ENCODE assay signal across 9 mouse cellular contexts in the genomic region with DNA sequence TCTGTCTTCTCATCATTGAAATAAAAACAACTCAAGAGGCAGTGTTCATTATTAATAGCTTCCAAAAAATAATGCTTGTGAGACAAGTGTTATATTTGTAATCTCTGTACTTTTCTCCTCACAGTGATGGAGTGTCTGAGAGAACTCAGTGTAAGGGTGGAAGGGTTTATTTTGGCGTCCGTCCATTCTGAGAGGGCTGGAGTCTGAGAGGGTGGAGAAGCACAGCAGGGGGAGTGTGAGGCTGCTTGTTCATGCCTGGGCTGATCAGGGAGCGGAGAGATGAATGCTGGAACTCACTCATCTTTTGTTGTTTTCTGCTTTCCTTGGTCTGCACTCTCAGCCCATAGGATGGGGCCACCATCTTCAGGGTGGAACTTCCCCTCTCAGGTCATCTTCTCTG. TPM values are rescaled to one million over a fixed set of nuclear protein-coding genes. Genes with fewer than 3 reads are reported as not detected.
DNase-seq lines count a peak whose midpoint lies in the region; ATAC-seq and TF ChIP-seq lines count a peak whose summit lies in the region.
"Had no signal": no experiment of that assay in that cellular context is flagged by ENCODE, and none has a peak within 500 bp of the region (broad histone marks: within the 10 kb centered on the region; RNA-seq: fewer than 3 reads in every experiment).

No protein-coding gene starts in this region.

- 0 out of 2 replicates have a peak, but pooled peaks cover 4% of the 10 kb centered on the region for H3K4me1 ChIP-seq in forebrain, postnatal 0 days (ENCODE audit: insufficient read depth)
- H3K4me1 ChIP-seq in hindbrain, embryonic 16.5 days (ENCODE audit: control insufficient read depth, insufficient read depth, low read depth, low read length), result no peaks in the 10 kb centered on the region; the same call in 1 of the 2 replicates
- H3K4me1 ChIP-seq in midbrain, embryonic 15.5 days, result 0 out of 2 replicates have a peak, but pooled peaks cover 2% of the 10 kb centered on the region
- H3K4me1 ChIP-seq in thymus, adult 2 months (replicated peaks; ENCODE audit: control insufficient read depth, insufficient read depth, low read length), result peaks cover 7% of the 10 kb centered on the region

- no peaks in the 10 kb centered on the region for H3K36me3 ChIP-seq in forebrain, postnatal 0 days (ENCODE audit: insufficient read depth)
- no peaks in the 10 kb centered on the region for H3K36me3 ChIP-seq in hindbrain, embryonic 16.5 days (ENCODE audit: control insufficient read depth, insufficient read depth, low read length)
- H3K36me3 ChIP-seq in midbrain, embryonic 15.5 days (replicated peaks), result no peaks in the 10 kb centered on the region
- H3K36me3 ChIP-seq in thymus, adult 2 months (ENCODE audit: control insufficient read depth, insufficient read depth, low read length), result no peaks in the 10 kb centered on the region

- H3K4me2 ChIP-seq in forebrain, postnatal 0 days (ENCODE audit: low read depth), result no peak overlapping the region
- no peak overlapping the region for H3K4me2 ChIP-seq in hindbrain, embryonic 16.5 days (ENCODE audit: low read length)
- H3K4me2 ChIP-seq in midbrain, embryonic 15.5 days, result no peak overlapping the region
- H3K4me2 ChIP-seq: limb, embryonic 15.5 days had no signal

- no peak overlapping the region for H3K4me3 ChIP-seq in forebrain, postnatal 0 days (ENCODE audit: low read depth, low read length)
- no peak overlapping the region for H3K4me3 ChIP-seq in hindbrain, embryonic 16.5 days (ENCODE audit: low read length)
- H3K4me3 ChIP-seq in midbrain, embryonic 15.5 days, result no peak overlapping the region
- no peak overlapping the region for H3K4me3 ChIP-seq in thymus, adult 2 months (ENCODE audit: control insufficient read depth, insufficient read depth, low read length)
- H3K4me3 ChIP-seq: limb, embryonic 15.5 days had no signal

- intact Hi-C loops in left cerebral cortex, postnatal 14 days (cut with DNase I), result no loop called here
- intact Hi-C loops in left cerebral cortex, postnatal 36 days (cut with DNase I), result loop anchor here (10.0 kb wide), 1 partner anchor 359 kb away; no protein-coding TSS in a partner anchor

- H3K27me3 ChIP-seq in forebrain, postnatal 0 days (ENCODE audit: insufficient read depth, low read length), result no peaks in the 10 kb centered on the region
- no peaks in the 10 kb centered on the region for H3K27me3 ChIP-seq in hindbrain, embryonic 16.5 days (replicated peaks; ENCODE audit: control insufficient read depth, insufficient read depth, low read length)
- H3K27me3 ChIP-seq in midbrain, embryonic 15.5 days (replicated peaks), result no peaks in the 10 kb centered on the region
- no peaks in the 10 kb centered on the region for H3K27me3 ChIP-seq in thymus, adult 2 months (ENCODE audit: control insufficient read depth, insufficient read depth, low read length)
- H3K27me3 ChIP-seq: limb, embryonic 15.5 days had no signal

- no peak overlapping the region for H3K9ac ChIP-seq in forebrain, postnatal 0 days
- no peak overlapping the region for H3K9ac ChIP-seq in hindbrain, embryonic 16.5 days (ENCODE audit: low read depth, low read length)
- H3K9ac ChIP-seq in midbrain, embryonic 15.5 days, result no peak overlapping the region
- H3K9ac ChIP-seq: limb, embryonic 15.5 days had no signal

- 17% methylated on average over 3 of the region's 3 CpGs for WGBS in forebrain, postnatal 0 days
- 32% methylated on average over 3 of the region's 3 CpGs for WGBS in hindbrain, embryonic 16.5 days
- 36% methylated on average over 3 of the region's 3 CpGs for WGBS in midbrain, embryonic 15.5 days
- WGBS in thymus, adult 2 months, result 88% methylated on average over 3 of the region's 3 CpGs

- no peak for TF ChIP-seq POLR2A in thymus, adult 2 months (IDR thresholded peaks at IDR 0.05; ENCODE audit: control insufficient read depth, extremely low read depth, insufficient read depth, low read length, poor library complexity)

- no peak for TF ChIP-seq CTCF in forebrain, postnatal 0 days (IDR thresholded peaks at IDR 0.05; ENCODE audit: low read depth)
- no peak for TF ChIP-seq CTCF in thymus, adult 2 months (IDR thresholded peaks at IDR 0.05; ENCODE audit: borderline replicate concordance, control insufficient read depth, extremely low read depth, insufficient read depth, low read length, poor library complexity)

- peak; percentile 20 to 23 for DNase-seq in left cerebral cortex, postnatal 14 days (ENCODE audit: low spot score in 2 of 2)
- no peak for DNase-seq in left cerebral cortex, postnatal 36 days (ENCODE audit: low spot score in 2 of 2)
- DNase-seq in forebrain, postnatal 0 days, result peak; percentile 18
- no peak for DNase-seq in gastrocnemius, postnatal 25 days
- DNase-seq in spleen, postnatal 4 days (ENCODE audit: low spot score in 2 of 2), result no peak
- no peak for DNase-seq in thymus, adult 2 months

- ATAC-seq in forebrain, postnatal 0 days, result peak; percentile 69
- peak; percentile 79 for ATAC-seq in hindbrain, embryonic 16.5 days
- ATAC-seq in midbrain, embryonic 15.5 days (replicated peaks), result 0 out of 2 replicates have a peak, but pooled peaks have one; percentile 52

- no peaks in the 10 kb centered on the region for H3K9me3 ChIP-seq in forebrain, postnatal 0 days (ENCODE audit: low read length)
- H3K9me3 ChIP-seq in hindbrain, embryonic 16.5 days (ENCODE audit: control insufficient read depth, low read length), result no peaks in the 10 kb centered on the region
- H3K9me3 ChIP-seq in midbrain, embryonic 15.5 days, result no peaks in the 10 kb centered on the region
- H3K9me3 ChIP-seq: limb, embryonic 15.5 days had no signal

- H3K27ac ChIP-seq in forebrain, postnatal 0 days (ENCODE audit: low read depth, low read length), result no peak overlapping the region
- no peak overlapping the region for H3K27ac ChIP-seq in hindbrain, embryonic 16.5 days (ENCODE audit: low read depth, low read length)
- H3K27ac ChIP-seq in midbrain, embryonic 15.5 days, result no peak overlapping the region
- H3K27ac ChIP-seq in thymus, adult 2 months (ENCODE audit: control insufficient read depth, insufficient read depth, low read length), result no peak overlapping the region
- H3K27ac ChIP-seq: limb, embryonic 15.5 days had no signal

RNA-seq across cellular contexts. Expression of gene Mab21l3, which starts 36.8 kb away (rescaled TPM):
- total RNA-seq in left cerebral cortex, postnatal 14 days (2021), result under 1 TPM in 1 of 2 experiments, not detected in 1; 0.20 TPM
- under 1 TPM; 0.32 to 0.36 TPM for total RNA-seq in left cerebral cortex, postnatal 36 days (2021)
- total RNA-seq in forebrain, postnatal 0 days (2014; rRNA removed), result 0.15 TPM in 1 of 2 replicates, not detected in the other
- 0.07 and 0.09 TPM in 2 replicates for polyA plus RNA-seq in forebrain, postnatal 0 days (2015; fragmentation: Nextera tagmentation; extraction: Ambion mirVana)
- polyA plus RNA-seq in hindbrain, embryonic 16.5 days (2015; fragmentation: Nextera tagmentation; extraction: Ambion mirVana), result 0.16 TPM in 2 replicates
- polyA plus RNA-seq in midbrain, embryonic 15.5 days (2015; fragmentation: Nextera tagmentation; extraction: Ambion mirVana), result 0.14 and 0.21 TPM in 2 replicates
- not detected for total RNA-seq in gastrocnemius, postnatal 25 days (2021)
- 3.6 and 4.0 TPM in 2 replicates for polyA plus RNA-seq in thymus, adult 2 months (2012; rRNA removed)

RNA-seq across cellular contexts. Expression of gene Slc22a15, which starts 38.7 kb away (rescaled TPM):
- total RNA-seq in left cerebral cortex, postnatal 14 days (2021), result 1 to 10 TPM; 8.3 to 9.3 TPM
- 1 to 10 TPM; 7.4 to 9.1 TPM for total RNA-seq in left cerebral cortex, postnatal 36 days (2021)
- total RNA-seq in forebrain, postnatal 0 days (2014; rRNA removed), result 8.9 and 9.8 TPM in 2 replicates
- polyA plus RNA-seq in forebrain, postnatal 0 days (2015; fragmentation: Nextera tagmentation; extraction: Ambion mirVana), result 3.6 and 5.3 TPM in 2 replicates
- polyA plus RNA-seq in hindbrain, embryonic 16.5 days (2015; fragmentation: Nextera tagmentation; extraction: Ambion mirVana), result 4.5 and 5.4 TPM in 2 replicates
- 7.5 and 7.6 TPM in 2 replicates for polyA plus RNA-seq in midbrain, embryonic 15.5 days (2015; fragmentation: Nextera tagmentation; extraction: Ambion mirVana)
- under 1 TPM; 0.54 to 0.67 TPM for total RNA-seq in gastrocnemius, postnatal 25 days (2021)
- polyA plus RNA-seq in thymus, adult 2 months (2012; rRNA removed), result 7.0 and 8.0 TPM in 2 replicates

Comparison
In these comparisons a context has a peak if more than half of its experiments do, and no peak if none do; other contexts are left out.
1. DNase-seq: peak in left cerebral cortex, postnatal 14 days (2 of 2) and forebrain, postnatal 0 days (single experiment); none in left cerebral cortex, postnatal 36 days (0 of 2), gastrocnemius, postnatal 25 days (single experiment), spleen, postnatal 4 days (0 of 2) and thymus, adult 2 months (single experiment).
2. Peak in every context shown above with its lines, with median percentiles within 50 percentile points of each other: ATAC-seq.